In genomic region chr5:90500714-90501113, GRCm38 (mm10) we compare ENCODE assay signal across 8 mouse cellular contexts. TPM values are rescaled to one million over a fixed set of nuclear protein-coding genes. Genes with fewer than 3 reads are reported as not detected.
DNase-seq lines count a peak whose midpoint lies in the region; ATAC-seq and TF ChIP-seq lines count a peak whose summit lies in the region.

No protein-coding gene starts in this region.

- peak; percentile 66 for DNase-seq in CD4-positive helper T cell, adult 2 months (ENCODE audit: low read depth, low spot score)
- DNase-seq in adrenal gland, adult 8-10 months = peak; percentile 28
- DNase-seq in embryo, embryonic 11 days = peak; percentile 79
- peak; percentile 2 for DNase-seq in gonadal fat pad, adult 2 months (ENCODE audit: low read depth)
- DNase-seq in liver, postnatal 0 days = peak; percentile 78
- DNase-seq in ovary, adult 18-20 months (ENCODE audit: low spot score) = peak; percentile 29
- DNase-seq in thymus, postnatal 0 days (ENCODE audit: low spot score) = peak; percentile 74

- H3K4me2 ChIP-seq in kidney, embryonic 16.5 days (replicated peaks; ENCODE audit: low read depth, low read length) = no peak overlapping the region
- no peak overlapping the region for H3K4me2 ChIP-seq in liver, postnatal 0 days (ENCODE audit: low read depth, low read length)

- H3K4me1 ChIP-seq in kidney, embryonic 16.5 days (ENCODE audit: insufficient read depth, low read length) = no peaks in the 10 kb centered on the region
- no peaks in the 10 kb centered on the region for H3K4me1 ChIP-seq in liver, postnatal 0 days (ENCODE audit: insufficient read depth)

- H3K9me3 ChIP-seq in kidney, embryonic 16.5 days (ENCODE audit: low read length) = no peaks in the 10 kb centered on the region
- H3K9me3 ChIP-seq in liver, postnatal 0 days (ENCODE audit: low read length) = no peaks in the 10 kb centered on the region

- H3K27ac ChIP-seq in kidney, embryonic 16.5 days (ENCODE audit: low read length) = no peak overlapping the region
- H3K27ac ChIP-seq in liver, postnatal 0 days (ENCODE audit: low read depth) = no peak overlapping the region

- peak; percentile 59; the same call in 1 of the 2 replicates for ATAC-seq in kidney, embryonic 16.5 days (ENCODE audit: low FRiP score, low TSS enrichment)
- peak; percentile 26; the same call in 1 of the 2 replicates for ATAC-seq in liver, postnatal 0 days

- H3K27me3 ChIP-seq in kidney, embryonic 16.5 days (ENCODE audit: insufficient read depth, low read length) = no peaks in the 10 kb centered on the region
- H3K27me3 ChIP-seq in liver, postnatal 0 days (ENCODE audit: insufficient read depth, low read length) = no peaks in the 10 kb centered on the region

- TF ChIP-seq CTCF in liver, postnatal 0 days (IDR thresholded peaks at IDR 0.05; ENCODE audit: low read depth) = peak; percentile 90

- no peak overlapping the region for H3K9ac ChIP-seq in kidney, embryonic 16.5 days (replicated peaks; ENCODE audit: low read length)
- H3K9ac ChIP-seq in liver, postnatal 0 days (replicated peaks) = no peak overlapping the region

- H3K36me3 ChIP-seq in kidney, embryonic 16.5 days (ENCODE audit: insufficient read depth, low read length) = no peaks in the 10 kb centered on the region
- H3K36me3 ChIP-seq in liver, postnatal 0 days (replicated peaks; ENCODE audit: insufficient read depth, low read length) = peaks cover 8% of the 10 kb centered on the region; the same call in 1 of the 2 replicates

- no peak overlapping the region for H3K4me3 ChIP-seq in kidney, embryonic 16.5 days (ENCODE audit: low read length)
- no peak overlapping the region for H3K4me3 ChIP-seq in liver, postnatal 0 days (ENCODE audit: low read depth, low read length)

- 5% methylated on average over 6 of the region's 6 CpGs for WGBS in kidney, embryonic 16.5 days
- 3% methylated on average over 6 of the region's 6 CpGs for WGBS in liver, postnatal 0 days (ENCODE audit: insufficient replicate concordance)

- TF ChIP-seq EP300 in liver, postnatal 0 days (IDR thresholded peaks at IDR 0.05; ENCODE audit: low read depth) = no peak

RNA-seq across cellular contexts. Expression of gene Afp, which starts 10.2 kb away (rescaled TPM):
- not detected for total RNA-seq in adrenal gland, adult 8-10 months (2022)
- 0.05 and 0.14 TPM in 2 replicates for polyA plus RNA-seq in gonadal fat pad, adult 2 months (2012; rRNA removed)
- 122 and 139 TPM in 2 replicates for polyA plus RNA-seq in kidney, embryonic 16.5 days (2015; fragmentation: Nextera tagmentation; extraction: Ambion mirVana)
- 11,303 and 11,922 TPM in 2 replicates for polyA plus RNA-seq in liver, postnatal 0 days (2015; fragmentation: Nextera tagmentation; extraction: Ambion mirVana)
- polyA plus RNA-seq in thymus, postnatal 0 days (2015; fragmentation: Nextera tagmentation; extraction: Ambion mirVana) = 3.1 TPM in 2 replicates

RNA-seq across cellular contexts. Expression of gene Afm, which starts 18.0 kb away (rescaled TPM):
- total RNA-seq in adrenal gland, adult 8-10 months (2022) = under 1 TPM in 2 of 4 experiments, not detected in 2; 0.12 to 0.35 TPM
- 0.09 and 0.20 TPM in 2 replicates for polyA plus RNA-seq in gonadal fat pad, adult 2 months (2012; rRNA removed)
- 11.6 and 12.8 TPM in 2 replicates for polyA plus RNA-seq in kidney, embryonic 16.5 days (2015; fragmentation: Nextera tagmentation; extraction: Ambion mirVana)
- polyA plus RNA-seq in liver, postnatal 0 days (2015; fragmentation: Nextera tagmentation; extraction: Ambion mirVana) = 54.6 and 56.0 TPM in 2 replicates
- not detected in 2 replicates for polyA plus RNA-seq in thymus, postnatal 0 days (2015; fragmentation: Nextera tagmentation; extraction: Ambion mirVana)

RNA-seq across cellular contexts. Expression of gene Alb, which starts 40.0 kb away (rescaled TPM):
- total RNA-seq in adrenal gland, adult 8-10 months (2022) = 10 to 100 TPM in 2 of 4 experiments, 1 to 10 TPM in 2; 1.6 to 22.6 (median 9.2) TPM
- polyA plus RNA-seq in gonadal fat pad, adult 2 months (2012; rRNA removed) = 4.6 and 38.7 TPM in 2 replicates
- 15.6 and 20.6 TPM in 2 replicates for polyA plus RNA-seq in kidney, embryonic 16.5 days (2015; fragmentation: Nextera tagmentation; extraction: Ambion mirVana)
- 15,780 and 16,843 TPM in 2 replicates for polyA plus RNA-seq in liver, postnatal 0 days (2015; fragmentation: Nextera tagmentation; extraction: Ambion mirVana)
- polyA plus RNA-seq in thymus, postnatal 0 days (2015; fragmentation: Nextera tagmentation; extraction: Ambion mirVana) = 0.17 and 0.49 TPM in 2 replicates

Comparison
In these comparisons a context has a peak if more than half of its experiments do, and no peak if none do; other contexts are left out.
1. DNase-seq: peak in every context shown above with its lines; median percentile 79 in embryo, embryonic 11 days; 78 in liver, postnatal 0 days; 74 in thymus, postnatal 0 days; 66 in CD4-positive helper T cell, adult 2 months; 29 in ovary, adult 18-20 months; 28 in adrenal gland, adult 8-10 months; 2 in gonadal fat pad, adult 2 months.
2. RNA of gene Afp, which starts 10.2 kb away (polyA plus RNA-seq): 11,303 to 11,922 TPM in liver, postnatal 0 days; 122 to 139 TPM in kidney, embryonic 16.5 days, 3.1 TPM in thymus, postnatal 0 days and 0.05 to 0.14 TPM in gonadal fat pad, adult 2 months; every median in the first group is over 10 times any median in the second.
3. RNA of gene Afm, which starts 18.0 kb away (polyA plus RNA-seq): 54.6 to 56.0 TPM in liver, postnatal 0 days and 11.6 to 12.8 TPM in kidney, embryonic 16.5 days; 0.09 to 0.20 TPM in gonadal fat pad, adult 2 months and not detected in thymus, postnatal 0 days; every median in the first group is over 10 times any median in the second.
4. RNA of gene Alb, which starts 40.0 kb away (polyA plus RNA-seq): 15,780 to 16,843 TPM in liver, postnatal 0 days; 15.6 to 20.6 TPM in kidney, embryonic 16.5 days, 4.6 to 38.7 TPM in gonadal fat pad, adult 2 months and 0.17 to 0.49 TPM in thymus, postnatal 0 days; every median in the first group is over 100 times any median in the second.